Mouse (Mus musculus) ES-Bruce4 (cell line): ENCODE results near the gene Btrc. TPM values are rescaled to one million over a fixed set of nuclear protein-coding genes. Genes with fewer than 3 reads are reported as not detected.

ENCODE experiments used
- H3K27ac ChIP-seq: 2 replicates; pipeline ENCODE4 v1.5.1; 2012; ENCODE audit warnings: low read length, inconsistent platforms; ENCODE audit not compliant: insufficient read depth
- H3K27me3 ChIP-seq: 2 replicates; pipeline ENCODE4 v1.6.1; 2012; ENCODE audit warnings: mild to moderate bottlenecking, low read length, inconsistent platforms; ENCODE audit not compliant: control insufficient read depth, poor library complexity, insufficient read depth, severe bottlenecking
- H3K36me3 ChIP-seq: 2 replicates; pipeline ENCODE4 v1.6.1; 2012; ENCODE audit warnings: inconsistent platforms, mild to moderate bottlenecking, low read length, moderate library complexity; ENCODE audit not compliant: control insufficient read depth, poor library complexity, insufficient read depth, severe bottlenecking
- H3K4me1 ChIP-seq: one replicate; pipeline ENCODE4 v1.8.1; 2011; ENCODE audit warnings: low read length; ENCODE audit not compliant: control insufficient read depth, insufficient read depth
- H3K4me3 ChIP-seq: 2 replicates; pipeline ENCODE4 v1.5.1; 2011; ENCODE audit warnings: low read depth, mild to moderate bottlenecking, low read length
- H3K9ac ChIP-seq: 2 replicates; pipeline ENCODE4 v1.6.1; 2012; ENCODE audit warnings: low read depth, mild to moderate bottlenecking, inconsistent platforms; ENCODE audit not compliant: poor library complexity, severe bottlenecking
- H3K9me3 ChIP-seq: replicated peaks from 2 replicates; pipeline ENCODE4 v1.6.1; 2012; ENCODE audit warnings: mild to moderate bottlenecking, low read length, inconsistent platforms; ENCODE audit not compliant: control insufficient read depth, poor library complexity, insufficient read depth, severe bottlenecking
- CTCF ChIP-seq: IDR thresholded peaks from one replicate; pipeline ENCODE4 v1.8.1; 2011; ENCODE audit warnings: low read depth, low read length
- EP300 ChIP-seq: IDR thresholded peaks from 2 replicates; pipeline ENCODE4 v1.6.1; 2011; ENCODE audit warnings: low read depth, low read length; ENCODE audit not compliant: insufficient read depth
- POLR2A ChIP-seq: IDR thresholded peaks from one replicate; pipeline ENCODE4 v1.8.1; 2011; ENCODE audit warnings: low read length; ENCODE audit not compliant: insufficient read depth
- polyA plus RNA-seq: library from polyadenylated mRNA; stranded (reverse); fragments of >200 nt; gene quantifications from 2 replicates; pipeline ENCODE4 v1.2.4, GENCODE M21; 2011; ENCODE audit warnings: low read depth; ENCODE audit not compliant: missing spikeins, insufficient read depth, insufficient read length

The Btrc gene
- polyA plus RNA-seq, 1 experiment = 38.9 TPM

- Histone ChIP-seq H3K4me1 (no peaks in the 10 kb centered on the region), H3K9ac (no peak overlapping the region), H3K9me3 (no peaks in the 10 kb centered on the region), H3K4me3 (no peak overlapping the region), H3K27me3 (no peaks in the 10 kb centered on the region), H3K36me3 (no peaks in the 10 kb centered on the region), H3K27ac (no peak overlapping the region)
- TF ChIP-seq POLR2A = no peak
- no peak for TF ChIP-seq CTCF
- no peak for TF ChIP-seq EP300
Observed at GRCm38 (mm10) chr19:45535214-45535735, 171.7 kb downstream of the Btrc start.

- no peaks in the 10 kb centered on the region for H3K36me3 ChIP-seq
- TF ChIP-seq EP300 = no peak
- no peak for TF ChIP-seq CTCF
- no peak for TF ChIP-seq POLR2A
- H3K9ac ChIP-seq = no peak overlapping the region
- no peaks in the 10 kb centered on the region for H3K9me3 ChIP-seq
- H3K27me3 ChIP-seq = no peaks in the 10 kb centered on the region
- no peak overlapping the region for H3K27ac ChIP-seq
- no peaks in the 10 kb centered on the region for H3K4me1 ChIP-seq
- H3K4me3 ChIP-seq = no peak overlapping the region
Observed at GRCm38 (mm10) chr19:45535929-45536328, 172.4 kb downstream of the Btrc start.

- Histone ChIP-seq H3K36me3 (no peaks in the 10 kb centered on the region), H3K9ac (no peak overlapping the region), H3K4me3 (no peak overlapping the region), H3K4me1 (no peaks in the 10 kb centered on the region), H3K27me3 (no peaks in the 10 kb centered on the region), H3K9me3 (no peaks in the 10 kb centered on the region), H3K27ac (no peak overlapping the region)
- TF ChIP-seq POLR2A (no peak), EP300 (no peak), CTCF (peak; percentile 68)
Observed at GRCm38 (mm10) chr19:45537505-45537904, 174.0 kb downstream of the Btrc start.

- Histone ChIP-seq H3K4me1 (no peaks in the 10 kb centered on the region), H3K27me3 (no peaks in the 10 kb centered on the region), H3K9ac (no peak overlapping the region), H3K36me3 (no peaks in the 10 kb centered on the region), H3K9me3 (no peaks in the 10 kb centered on the region), H3K27ac (no peak overlapping the region), H3K4me3 (peak overlapping the region; percentile 48)
- no peak for TF ChIP-seq EP300
- no peak for TF ChIP-seq CTCF
- TF ChIP-seq POLR2A = no peak
Observed at GRCm38 (mm10) chr19:45540657-45541408, 177.3 kb downstream of the Btrc start.

GRCm38 (mm10) chr19:45541409-45542041 lies 178.0 kb downstream of the Btrc start:
- H3K27ac ChIP-seq = no peak overlapping the region
- TF ChIP-seq CTCF (no peak), POLR2A (no peak), EP300 (no peak)
- H3K27me3 ChIP-seq = no peaks in the 10 kb centered on the region
- H3K9ac ChIP-seq = peak overlapping the region; percentile 3; the same call in 1 of the 2 replicates
- H3K4me1 ChIP-seq = no peaks in the 10 kb centered on the region
- H3K9me3 ChIP-seq = no peaks in the 10 kb centered on the region
- H3K36me3 ChIP-seq = no peaks in the 10 kb centered on the region
- H3K4me3 ChIP-seq = peak overlapping the region; percentile 64

GRCm38 (mm10) chr19:45542061-45542460 lies 178.5 kb downstream of the Btrc start:
- Histone ChIP-seq H3K36me3 (no peaks in the 10 kb centered on the region), H3K27me3 (no peaks in the 10 kb centered on the region), H3K4me3 (peak overlapping the region; percentile 64), H3K27ac (no peak overlapping the region), H3K4me1 (no peaks in the 10 kb centered on the region), H3K9me3 (no peaks in the 10 kb centered on the region), H3K9ac (peak overlapping the region; percentile 3; the same call in 1 of the 2 replicates)
- TF ChIP-seq CTCF (no peak), POLR2A (no peak), EP300 (no peak)
